Mouse (Mus musculus): Measurements from ENCODE around the gene Smad3. TPM values are rescaled to one million over a fixed set of nuclear protein-coding genes. Genes with fewer than 3 reads are reported as not detected.

Smad3 gene
- 5.0 and 5.7 TPM in 2 replicates for polyA plus RNA-seq (2015; fragmentation: Nextera tagmentation; extraction: Ambion mirVana)

- H3K27me3 ChIP-seq (replicated peaks; ENCODE audit: control insufficient read depth, insufficient read depth, low read length) = no peaks in the 10 kb centered on the region
- under 1% methylated on average over 54 of the region's 59 CpGs for WGBS
- peaks cover 9% of the 10 kb centered on the region for H3K4me1 ChIP-seq (replicated peaks; ENCODE audit: control insufficient read depth, insufficient read depth, low read length)
- peak within 1 kb of the TSS; percentile 82 for H3K4me3 ChIP-seq (ENCODE audit: low read depth, low read length)
- peak within 1 kb of the TSS; percentile 89 for H3K27ac ChIP-seq (ENCODE audit: low read depth, low read length)
- no peaks in the 10 kb centered on the region for H3K9me3 ChIP-seq (ENCODE audit: control insufficient read depth)
- H3K36me3 ChIP-seq (ENCODE audit: control insufficient read depth, insufficient read depth) = no peaks in the 10 kb centered on the region
- peak; percentile 79 for ATAC-seq
- TF ChIP-seq CTCF (IDR thresholded peaks at IDR 0.05; ENCODE audit: low read depth) = peak; percentile 36
- H3K9ac ChIP-seq (ENCODE audit: low read depth, low read length) = peak within 1 kb of the TSS; percentile 80
- peak within 1 kb of the TSS; percentile 81 for H3K4me2 ChIP-seq (replicated peaks; ENCODE audit: low read depth)
Observed at GRCm38 (mm10) chr9:63757865-63758440, at the start of gene Smad3. Gene Smad3 (minus strand): TSS chr9:63757994.

GRCm38 (mm10) chr9:63804847-63805246 lies 47.1 kb upstream of the Smad3 start:
- H3K36me3 ChIP-seq (ENCODE audit: control insufficient read depth, insufficient read depth) = no peaks in the 10 kb centered on the region
- no peak for TF ChIP-seq CTCF (IDR thresholded peaks at IDR 0.05; ENCODE audit: low read depth)
- H3K9me3 ChIP-seq (ENCODE audit: control insufficient read depth) = no peaks in the 10 kb centered on the region
- no peak for ATAC-seq
- 55% methylated on average over 3 of the region's 3 CpGs for WGBS
- no peak overlapping the region for H3K4me2 ChIP-seq (replicated peaks; ENCODE audit: low read depth)
- no peak overlapping the region for H3K9ac ChIP-seq (ENCODE audit: low read depth, low read length)
- H3K27me3 ChIP-seq (replicated peaks; ENCODE audit: control insufficient read depth, insufficient read depth, low read length) = no peaks in the 10 kb centered on the region
- H3K4me3 ChIP-seq (ENCODE audit: low read depth, low read length) = no peak overlapping the region
- H3K27ac ChIP-seq (ENCODE audit: low read depth, low read length) = no peak overlapping the region
- H3K4me1 ChIP-seq (replicated peaks; ENCODE audit: control insufficient read depth, insufficient read depth, low read length) = 0 out of 2 replicates have a peak, but pooled peaks cover 2% of the 10 kb centered on the region

- Histone ChIP-seq H3K9me3 (ENCODE audit: control insufficient read depth) (no peaks in the 10 kb centered on the region), H3K36me3 (ENCODE audit: control insufficient read depth, insufficient read depth) (no peaks in the 10 kb centered on the region), H3K27ac (ENCODE audit: low read depth, low read length) (no peak overlapping the region), H3K9ac (ENCODE audit: low read depth, low read length) (no peak overlapping the region), H3K4me1 (replicated peaks; ENCODE audit: control insufficient read depth, insufficient read depth, low read length) (0 out of 2 replicates have a peak, but pooled peaks cover 2% of the 10 kb centered on the region), H3K4me2 (replicated peaks; ENCODE audit: low read depth) (peak overlapping the region; percentile 27; the same call in 1 of the 2 replicates), H3K4me3 (ENCODE audit: low read depth, low read length) (no peak overlapping the region), H3K27me3 (replicated peaks; ENCODE audit: control insufficient read depth, insufficient read depth, low read length) (no peaks in the 10 kb centered on the region)
- WGBS = 9% methylated on average over 8 of the region's 8 CpGs
- ATAC-seq = peak; percentile 76
- no peak for TF ChIP-seq CTCF (IDR thresholded peaks at IDR 0.05; ENCODE audit: low read depth)
Observed at GRCm38 (mm10) chr9:63803181-63803591, 45.4 kb upstream of the Smad3 start.

GRCm38 (mm10) chr9:63802504-63802903 lies 44.7 kb upstream of the Smad3 start:
- Histone ChIP-seq H3K4me1 (replicated peaks; ENCODE audit: control insufficient read depth, insufficient read depth, low read length) (0 out of 2 replicates have a peak, but pooled peaks cover 2% of the 10 kb centered on the region), H3K36me3 (ENCODE audit: control insufficient read depth, insufficient read depth) (no peaks in the 10 kb centered on the region), H3K9me3 (ENCODE audit: control insufficient read depth) (no peaks in the 10 kb centered on the region), H3K4me3 (ENCODE audit: low read depth, low read length) (no peak overlapping the region), H3K27me3 (replicated peaks; ENCODE audit: control insufficient read depth, insufficient read depth, low read length) (no peaks in the 10 kb centered on the region), H3K27ac (ENCODE audit: low read depth, low read length) (no peak overlapping the region), H3K4me2 (replicated peaks; ENCODE audit: low read depth) (no peak overlapping the region), H3K9ac (ENCODE audit: low read depth, low read length) (no peak overlapping the region)
- 89% methylated on average over 7 of the region's 7 CpGs for WGBS
- no peak for TF ChIP-seq CTCF (IDR thresholded peaks at IDR 0.05; ENCODE audit: low read depth)
- ATAC-seq = no peak

GRCm38 (mm10) chr9:63802080-63802479 lies 44.3 kb upstream of the Smad3 start:
- 0 out of 2 replicates have a peak, but pooled peaks cover 2% of the 10 kb centered on the region for H3K4me1 ChIP-seq (replicated peaks; ENCODE audit: control insufficient read depth, insufficient read depth, low read length)
- no peak for TF ChIP-seq CTCF (IDR thresholded peaks at IDR 0.05; ENCODE audit: low read depth)
- no peak overlapping the region for H3K4me2 ChIP-seq (replicated peaks; ENCODE audit: low read depth)
- 66% methylated on average over 5 of the region's 5 CpGs for WGBS
- no peaks in the 10 kb centered on the region for H3K27me3 ChIP-seq (replicated peaks; ENCODE audit: control insufficient read depth, insufficient read depth, low read length)
- no peak overlapping the region for H3K4me3 ChIP-seq (ENCODE audit: low read depth, low read length)
- H3K9me3 ChIP-seq (ENCODE audit: control insufficient read depth) = no peaks in the 10 kb centered on the region
- no peak for ATAC-seq
- H3K9ac ChIP-seq (ENCODE audit: low read depth, low read length) = no peak overlapping the region
- no peaks in the 10 kb centered on the region for H3K36me3 ChIP-seq (ENCODE audit: control insufficient read depth, insufficient read depth)
- H3K27ac ChIP-seq (ENCODE audit: low read depth, low read length) = no peak overlapping the region

- no peaks in the 10 kb centered on the region for H3K4me1 ChIP-seq (replicated peaks; ENCODE audit: control insufficient read depth, insufficient read depth, low read length)
- H3K9me3 ChIP-seq (ENCODE audit: control insufficient read depth) = no peaks in the 10 kb centered on the region
- no peak overlapping the region for H3K27ac ChIP-seq (ENCODE audit: low read depth, low read length)
- WGBS = 73% methylated on average over 3 of the region's 3 CpGs
- H3K4me3 ChIP-seq (ENCODE audit: low read depth, low read length) = no peak overlapping the region
- TF ChIP-seq CTCF (IDR thresholded peaks at IDR 0.05; ENCODE audit: low read depth) = no peak
- ATAC-seq = no peak
- H3K36me3 ChIP-seq (ENCODE audit: control insufficient read depth, insufficient read depth) = no peaks in the 10 kb centered on the region
- no peak overlapping the region for H3K9ac ChIP-seq (ENCODE audit: low read depth, low read length)
- H3K27me3 ChIP-seq (replicated peaks; ENCODE audit: control insufficient read depth, insufficient read depth, low read length) = no peaks in the 10 kb centered on the region
- no peak overlapping the region for H3K4me2 ChIP-seq (replicated peaks; ENCODE audit: low read depth)
Observed at GRCm38 (mm10) chr9:63796429-63796828, 38.6 kb upstream of the Smad3 start.

Data from intestine, postnatal 0 days (tissue).